In the genomic region with DNA sequence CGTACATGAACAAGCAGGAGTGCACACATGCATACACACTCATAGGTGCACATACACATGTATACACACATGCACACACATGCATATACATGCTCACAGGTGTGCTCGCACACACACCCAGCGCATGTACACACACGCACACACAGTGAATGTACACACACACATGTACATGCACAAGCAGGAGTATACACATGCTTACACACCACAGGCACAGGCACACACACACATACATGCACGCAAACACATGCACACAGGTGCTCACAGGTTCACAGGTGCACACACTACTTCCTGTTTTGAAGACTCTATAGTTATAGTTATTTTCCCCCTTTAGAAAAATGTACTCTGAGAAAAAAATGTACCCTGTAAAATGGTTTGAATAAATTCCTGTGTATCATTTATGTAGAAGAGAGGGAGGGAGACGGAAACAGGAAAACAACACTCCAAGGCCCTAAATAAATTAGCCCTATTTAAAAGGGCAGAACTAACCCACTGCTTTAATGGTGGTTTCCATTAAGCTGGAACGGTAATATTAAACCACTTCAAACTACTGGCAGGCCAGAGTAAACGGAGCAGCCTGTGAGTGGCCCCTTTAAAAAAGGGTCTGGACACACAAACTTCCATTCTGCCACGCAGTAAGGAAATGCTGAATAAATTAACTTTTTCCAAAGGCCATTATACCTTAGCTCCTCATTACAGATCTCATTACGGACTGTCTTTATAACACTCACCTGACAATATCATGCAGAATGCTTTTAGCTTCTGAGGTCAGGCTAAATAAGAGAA, we compare ENCODE assay signal across 17 mouse cellular contexts.
DNase-seq lines count a peak whose midpoint lies in the region; ATAC-seq and TF ChIP-seq lines count a peak whose summit lies in the region.
"Had no signal": no experiment of that assay in that cellular context is flagged by ENCODE, and none has a peak within 500 bp of the region (broad histone marks: within the 10 kb centered on the region; RNA-seq: fewer than 3 reads in every experiment).

No protein-coding gene starts in this region.

- no peak overlapping the region for H3K4me3 ChIP-seq in kidney, postnatal 0 days (replicated peaks; ENCODE audit: low read depth, low read length)
- no peak overlapping the region for H3K4me3 ChIP-seq in limb, embryonic 10.5 days
- H3K4me3 ChIP-seq: heart, embryonic 13.5 days; neural tube, embryonic 12.5 days had no signal

- no peak overlapping the region for H3K4me2 ChIP-seq in kidney, postnatal 0 days (ENCODE audit: low read length)
- H3K4me2 ChIP-seq: heart, embryonic 13.5 days had no signal

- ATAC-seq in kidney, postnatal 0 days (replicated peaks; ENCODE audit: low FRiP score, low read depth), result no peak
- ATAC-seq: liver, postnatal 0 days; midbrain, embryonic 13.5 days had no signal

- DNase-seq in heart, adult 11 months, result peak; percentile 9
- DNase-seq in heart, postnatal 4 days, result no peak
- peak; percentile 66 for DNase-seq in kidney, postnatal 0 days (ENCODE audit: low spot score)
- no peak for DNase-seq in kidney, postnatal 4 days
- peak; percentile 30 for DNase-seq in MN1 (ENCODE audit: low spot score)
- no peak for DNase-seq in limb, embryonic 10.5 days (ENCODE audit: low spot score)
- DNase-seq in embryo, embryonic 10.5 days (ENCODE audit: low spot score), result no peak
- DNase-seq in gastrocnemius, postnatal 4 days (ENCODE audit: low spot score in 2 of 2), result no peak
- DNase-seq: adrenal gland, adult 2 months; cerebellum, adult 11-12 months; gastrocnemius, postnatal 36 days; kidney, postnatal 36 days; left cerebral cortex, postnatal 4 days; liver, postnatal 0 days had no signal

- no peaks in the 10 kb centered on the region for H3K27me3 ChIP-seq in kidney, postnatal 0 days (ENCODE audit: insufficient read depth, low read length)
- no peaks in the 10 kb centered on the region for H3K27me3 ChIP-seq in limb, embryonic 10.5 days (ENCODE audit: low read depth, poor library complexity, severe bottlenecking)
- H3K27me3 ChIP-seq: heart, embryonic 13.5 days; midbrain, embryonic 13.5 days; neural tube, embryonic 12.5 days had no signal

- no peak for TF ChIP-seq CTCF in kidney, postnatal 0 days (IDR thresholded peaks at IDR 0.05; ENCODE audit: low read depth)

- 61% methylated on average over 10 of the region's 10 CpGs for WGBS in kidney, postnatal 0 days
- 64% methylated on average over 10 of the region's 10 CpGs for WGBS in limb, embryonic 10.5 days

- peaks cover 7% of the 10 kb centered on the region; the same call in 1 of the 2 replicates for H3K4me1 ChIP-seq in kidney, postnatal 0 days (replicated peaks; ENCODE audit: insufficient read depth, low read length)
- peaks cover 30% of the 10 kb centered on the region for H3K4me1 ChIP-seq in limb, embryonic 10.5 days

- no peak overlapping the region for H3K27ac ChIP-seq in kidney, postnatal 0 days
- peak overlapping the region; percentile 25 for H3K27ac ChIP-seq in limb, embryonic 10.5 days
- H3K27ac ChIP-seq: heart, embryonic 13.5 days; neural tube, embryonic 12.5 days had no signal

- no peak overlapping the region for H3K9ac ChIP-seq in kidney, postnatal 0 days (ENCODE audit: low read depth, low read length)
- H3K9ac ChIP-seq: heart, embryonic 13.5 days; liver, postnatal 0 days; neural tube, embryonic 12.5 days had no signal

- no peaks in the 10 kb centered on the region for H3K36me3 ChIP-seq in kidney, postnatal 0 days (ENCODE audit: insufficient read depth, low read length)
- peaks cover 6% of the 10 kb centered on the region; the same call in 1 of the 2 replicates for H3K36me3 ChIP-seq in limb, embryonic 10.5 days
- H3K36me3 ChIP-seq: heart, embryonic 13.5 days; midbrain, embryonic 13.5 days; neural tube, embryonic 12.5 days had no signal

- H3K9me3 ChIP-seq in kidney, postnatal 0 days (replicated peaks; ENCODE audit: low read length), result no peaks in the 10 kb centered on the region
- no peaks in the 10 kb centered on the region for H3K9me3 ChIP-seq in limb, embryonic 10.5 days (replicated peaks)
- H3K9me3 ChIP-seq: heart, embryonic 13.5 days; neural tube, embryonic 12.5 days had no signal

Comparison
In these comparisons a context has a peak if more than half of its experiments do, and no peak if none do; other contexts are left out.
1. DNase-seq: peak in heart, adult 11 months (single experiment), kidney, postnatal 0 days (single experiment) and MN1 (single experiment); none in heart, postnatal 4 days (single experiment), kidney, postnatal 4 days (0 of 2), limb, embryonic 10.5 days (single experiment), embryo, embryonic 10.5 days (single experiment) and gastrocnemius, postnatal 4 days (0 of 2).